Mouse (Mus musculus) erythroblast, embryonic 14.5 days (primary cell): ENCODE data around the gene Bmp8b. TPM values are rescaled to one million over a fixed set of nuclear protein-coding genes. Genes with fewer than 3 reads are reported as not detected.

Experiments
- H3K27me3 ChIP-seq: 2 replicates; pipeline ENCODE4 v1.6.1; 2012; ENCODE audit warnings: inconsistent platforms; ENCODE audit not compliant: control insufficient read depth
- H3K36me3 ChIP-seq: 2 replicates; pipeline ENCODE4 v1.6.1; 2012; ENCODE audit warnings: mild to moderate bottlenecking, inconsistent platforms; ENCODE audit not compliant: control insufficient read depth
- H3K4me1 ChIP-seq: 2 replicates; pipeline ENCODE4 v1.6.1; 2012; ENCODE audit warnings: inconsistent platforms; ENCODE audit not compliant: control insufficient read depth
- H3K4me3 ChIP-seq: replicated peaks from 2 replicates; pipeline ENCODE3; 2012; ENCODE audit warnings: moderate library complexity, mild to moderate bottlenecking, inconsistent platforms
- H3K9me3 ChIP-seq: 2 replicates; pipeline ENCODE4 v1.6.1; 2012; ENCODE audit warnings: low read length, inconsistent platforms, mixed read lengths; ENCODE audit not compliant: control insufficient read depth
- GATA1 ChIP-seq: IDR thresholded peaks from 2 replicates; pipeline ENCODE4 v1.6.1; 2012; ENCODE audit warnings: low read length, inconsistent platforms, mixed read lengths
- TAL1 ChIP-seq: IDR thresholded peaks from 3 replicates; pipeline ENCODE4 v1.6.1; 2012; ENCODE audit warnings: low read length, inconsistent platforms, mixed read lengths
- polyA plus RNA-seq: library from polyadenylated mRNA; stranded (reverse); fragments of >175 nt; gene quantifications from 2 replicates; pipeline ENCODE4 v1.2.3, GENCODE M21; 2012

The Bmp8b gene
- polyA plus RNA-seq: not detected in 2 replicates

DNA sequence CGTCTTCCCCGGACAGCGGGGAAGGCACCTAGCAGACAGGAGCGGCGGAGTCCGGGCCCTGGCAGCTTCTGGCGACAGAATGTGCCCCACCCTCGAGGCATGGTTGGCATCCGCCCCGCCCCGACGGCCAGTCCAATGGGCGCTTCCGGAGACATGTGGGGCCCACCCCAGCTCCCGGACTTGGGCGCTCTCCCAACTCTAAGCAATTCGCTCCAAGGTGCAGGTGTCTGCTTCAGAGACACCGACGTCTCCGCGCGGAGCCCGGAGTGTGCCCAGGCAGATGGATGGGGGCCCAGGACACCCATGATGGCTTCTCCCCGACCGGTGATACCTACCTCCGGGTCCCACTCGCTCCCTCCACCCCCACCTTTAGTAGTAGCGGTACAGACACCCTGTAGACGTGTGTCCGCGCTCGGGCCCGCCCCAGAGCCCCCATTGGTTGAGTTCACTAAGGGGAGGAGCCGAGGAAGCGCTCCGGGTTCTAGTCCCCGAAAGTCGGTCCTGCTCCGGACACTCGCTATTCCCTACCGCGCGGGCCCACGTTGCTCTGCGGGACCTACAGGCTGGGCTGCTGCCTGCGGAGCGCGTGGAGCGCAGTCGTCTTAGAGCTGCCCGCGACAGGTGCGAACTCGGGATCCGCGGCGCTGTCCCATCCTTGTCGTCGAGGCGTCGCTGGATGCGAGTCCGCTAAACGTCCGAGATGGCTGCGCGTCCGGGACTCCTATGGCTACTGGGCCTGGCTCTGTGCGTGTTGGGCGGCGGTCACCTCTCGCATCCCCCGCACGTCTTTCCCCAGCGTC is at the start of gene Bmp8b:
Bmp8b (plus strand) TSS at position 515 of the 800 bp plus-strand sequence.
- no peak for TF ChIP-seq GATA1
- no peak for TF ChIP-seq TAL1
- no peaks in the 10 kb centered on the region; the same call in 1 of the 2 replicates for H3K9me3 ChIP-seq
- no peaks in the 10 kb centered on the region for H3K36me3 ChIP-seq
- no peak within 1 kb of the TSS for H3K4me3 ChIP-seq
- H3K27me3 ChIP-seq: peaks cover 44% of the 10 kb centered on the region
- H3K4me1 ChIP-seq: peaks cover 6% of the 10 kb centered on the region

- Histone ChIP-seq H3K36me3 (peaks cover 46% of the 10 kb centered on the region), H3K27me3 (peaks cover under 1% of the 10 kb centered on the region; the same call in 1 of the 2 replicates), H3K4me3 (no peak overlapping the region), H3K9me3 (no peaks in the 10 kb centered on the region), H3K4me1 (no peaks in the 10 kb centered on the region)
- no peak for TF ChIP-seq TAL1
- TF ChIP-seq GATA1: no peak
Observed at GRCm38 (mm10) chr4:123056560-123057109, 48.3 kb upstream of the Bmp8b start.

GRCm38 (mm10) chr4:123057957-123058356 is 47.0 kb upstream of the Bmp8b start:
- Histone ChIP-seq H3K9me3 (no peaks in the 10 kb centered on the region), H3K4me3 (no peak overlapping the region), H3K27me3 (peaks cover 4% of the 10 kb centered on the region; the same call in 1 of the 2 replicates), H3K4me1 (no peaks in the 10 kb centered on the region), H3K36me3 (peaks cover 33% of the 10 kb centered on the region)
- TF ChIP-seq TAL1 (no peak), GATA1 (no peak)

- no peak for TF ChIP-seq TAL1
- TF ChIP-seq GATA1: no peak
- Histone ChIP-seq H3K9me3 (no peaks in the 10 kb centered on the region), H3K4me1 (no peaks in the 10 kb centered on the region), H3K27me3 (peaks cover 4% of the 10 kb centered on the region; the same call in 1 of the 2 replicates), H3K36me3 (no peaks in the 10 kb centered on the region), H3K4me3 (no peak overlapping the region)
Observed at GRCm38 (mm10) chr4:123061744-123062143, 43.2 kb upstream of the Bmp8b start.

DNA sequence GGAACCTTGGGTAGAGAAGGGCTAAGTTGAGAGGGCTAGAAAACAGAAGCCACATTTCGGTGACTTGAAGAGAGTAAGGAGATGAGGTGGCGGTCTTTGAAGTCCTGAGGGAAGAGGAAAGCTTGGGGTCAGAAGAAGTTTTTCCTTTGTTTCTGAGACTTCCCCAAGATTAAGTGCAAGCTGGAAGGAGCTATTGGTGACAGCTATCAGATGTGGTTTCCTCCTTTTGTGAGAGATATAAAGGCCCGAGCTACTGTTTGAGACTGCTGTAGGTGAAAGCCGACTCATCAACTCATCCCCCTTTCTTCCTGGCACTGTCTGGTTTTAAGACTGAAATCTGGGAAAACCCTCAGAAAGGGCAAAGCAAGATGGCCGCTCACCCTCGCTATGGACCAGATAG is 36.3 kb upstream of the Bmp8b start:
- peaks cover 4% of the 10 kb centered on the region for H3K4me1 ChIP-seq
- no peak overlapping the region for H3K4me3 ChIP-seq
- no peaks in the 10 kb centered on the region for H3K9me3 ChIP-seq
- no peaks in the 10 kb centered on the region for H3K36me3 ChIP-seq
- TF ChIP-seq GATA1 (no peak), TAL1 (no peak)
- peaks cover 23% of the 10 kb centered on the region for H3K27me3 ChIP-seq

DNA sequence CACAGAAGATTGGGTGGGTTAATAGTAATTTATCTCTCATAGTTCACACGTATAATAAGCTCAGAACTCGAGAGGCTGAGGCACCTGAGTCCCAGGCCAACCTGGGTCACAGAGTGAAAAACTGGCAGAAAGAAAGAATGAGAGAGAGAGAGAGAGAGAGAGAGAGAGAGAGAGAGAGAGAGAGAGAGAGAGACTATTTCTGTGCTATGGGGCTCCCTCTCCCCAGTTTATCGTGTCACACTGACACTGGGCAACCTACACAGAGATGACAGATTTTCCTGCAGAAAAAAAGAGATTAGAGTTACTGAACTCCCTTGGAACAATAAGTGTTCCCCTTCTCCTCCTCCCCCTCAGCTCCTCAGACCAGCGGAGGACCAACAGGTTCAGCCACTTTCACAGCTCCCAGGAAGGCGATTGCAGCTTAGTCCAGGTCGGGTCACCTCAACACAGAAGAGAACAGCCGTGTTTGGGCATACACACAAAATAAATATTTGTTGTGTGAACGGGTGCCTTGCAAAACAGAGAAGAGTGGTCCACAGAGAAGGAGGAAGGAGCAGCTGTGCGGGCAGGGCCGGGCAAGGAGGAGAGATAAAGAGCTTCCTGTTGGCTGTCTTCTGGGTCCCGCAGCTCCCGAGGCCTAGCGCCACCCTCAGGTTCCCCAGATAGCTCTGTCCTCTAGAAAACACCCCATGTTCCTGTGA is 33.5 kb upstream of the Bmp8b start:
- no peak for TF ChIP-seq TAL1
- no peak overlapping the region for H3K4me3 ChIP-seq
- H3K36me3 ChIP-seq: no peaks in the 10 kb centered on the region
- H3K4me1 ChIP-seq: peaks cover 4% of the 10 kb centered on the region
- no peaks in the 10 kb centered on the region for H3K9me3 ChIP-seq
- peaks cover 27% of the 10 kb centered on the region for H3K27me3 ChIP-seq

- Histone ChIP-seq H3K36me3 (no peaks in the 10 kb centered on the region), H3K4me1 (peaks cover 13% of the 10 kb centered on the region), H3K27me3 (peaks cover 10% of the 10 kb centered on the region), H3K4me3 (no peak overlapping the region), H3K9me3 (no peaks in the 10 kb centered on the region)
- TF ChIP-seq GATA1: no peak
- TF ChIP-seq TAL1: no peak
Observed at GRCm38 (mm10) chr4:123076928-123077327, 28.0 kb upstream of the Bmp8b start.

- Histone ChIP-seq H3K27me3 (peaks cover 10% of the 10 kb centered on the region), H3K36me3 (no peaks in the 10 kb centered on the region), H3K4me3 (no peak overlapping the region), H3K4me1 (peaks cover 13% of the 10 kb centered on the region), H3K9me3 (no peaks in the 10 kb centered on the region)
- no peak for TF ChIP-seq TAL1
- no peak for TF ChIP-seq GATA1
Observed at GRCm38 (mm10) chr4:123078231-123078630, 26.7 kb upstream of the Bmp8b start.

DNA sequence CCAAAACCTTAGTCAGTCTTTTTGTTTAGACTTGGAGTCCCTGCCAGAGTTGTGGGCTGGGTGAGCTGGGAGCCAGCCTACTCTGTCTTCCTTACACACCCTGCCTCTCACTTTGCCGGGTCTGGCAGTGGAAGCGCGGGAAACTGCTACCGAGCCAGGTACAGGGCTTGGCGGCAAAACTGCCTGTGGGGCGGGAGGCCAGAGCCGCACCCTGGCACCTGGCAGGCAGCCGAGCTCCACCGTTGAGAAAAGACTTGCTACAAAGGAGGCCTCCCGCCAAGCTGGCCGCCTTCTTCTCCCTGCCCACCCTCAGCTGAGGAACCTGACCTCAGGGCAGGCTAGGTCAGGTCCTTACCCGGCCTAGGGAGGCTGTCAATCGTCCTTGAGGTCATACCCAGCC is 24.2 kb upstream of the Bmp8b start:
- H3K4me3 ChIP-seq: no peak overlapping the region
- no peaks in the 10 kb centered on the region for H3K9me3 ChIP-seq
- peaks cover 13% of the 10 kb centered on the region for H3K4me1 ChIP-seq
- no peak for TF ChIP-seq TAL1
- TF ChIP-seq GATA1: no peak
- H3K27me3 ChIP-seq: peaks cover 6% of the 10 kb centered on the region
- H3K36me3 ChIP-seq: no peaks in the 10 kb centered on the region
